Mouse (Mus musculus): ENCODE results near the gene Gabrg2.

Gabrg2 gene

DNA sequence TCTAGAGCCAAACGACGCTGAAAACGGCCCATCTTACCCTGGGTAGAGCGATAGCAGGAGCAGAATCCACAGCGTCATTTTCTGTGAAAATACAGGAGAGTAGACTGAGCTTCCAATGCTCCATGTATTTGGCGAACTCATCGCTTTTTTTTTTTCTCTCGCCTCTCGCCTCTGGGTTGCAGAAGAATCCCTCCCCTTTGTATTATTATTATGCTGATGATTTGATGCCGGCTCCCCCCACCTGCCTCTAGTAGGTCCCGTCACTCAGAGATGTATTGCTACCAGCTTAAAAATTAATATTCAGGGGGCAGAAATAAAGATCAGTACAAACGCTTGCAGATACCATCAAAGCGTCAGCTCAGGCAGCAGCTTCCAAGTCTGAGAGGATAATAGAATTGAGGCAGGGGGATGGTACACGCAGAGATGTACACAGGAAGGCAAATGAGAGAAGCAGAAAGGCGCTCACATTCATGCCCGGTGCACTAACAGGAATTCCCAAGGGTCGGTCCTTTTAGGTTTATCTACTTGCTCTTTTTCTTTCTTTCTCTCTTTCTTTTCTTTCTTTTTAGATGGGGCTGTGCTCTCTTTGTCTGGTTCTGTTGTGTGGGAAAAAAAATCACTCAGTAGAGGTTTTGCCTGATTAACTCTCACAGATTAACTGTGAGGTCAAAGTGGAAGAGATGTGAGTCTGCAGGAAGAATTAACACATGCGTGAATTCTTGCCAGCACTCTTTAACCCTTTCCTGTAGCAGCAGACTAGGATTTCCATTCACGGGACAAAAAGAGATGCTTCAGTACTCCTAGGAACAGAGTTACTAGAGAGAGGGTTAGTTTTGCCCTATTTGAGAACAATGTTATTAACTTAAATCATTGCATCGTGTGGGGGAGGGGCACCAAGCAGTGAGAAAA lies at the start of gene Gabrg2:
Gene Gabrg2, minus strand, starts transcription at position 668 of the 909 bp plus-strand sequence.
- in situ Hi-C loops (cut with MboI, MseI) = no loop called here

DNA sequence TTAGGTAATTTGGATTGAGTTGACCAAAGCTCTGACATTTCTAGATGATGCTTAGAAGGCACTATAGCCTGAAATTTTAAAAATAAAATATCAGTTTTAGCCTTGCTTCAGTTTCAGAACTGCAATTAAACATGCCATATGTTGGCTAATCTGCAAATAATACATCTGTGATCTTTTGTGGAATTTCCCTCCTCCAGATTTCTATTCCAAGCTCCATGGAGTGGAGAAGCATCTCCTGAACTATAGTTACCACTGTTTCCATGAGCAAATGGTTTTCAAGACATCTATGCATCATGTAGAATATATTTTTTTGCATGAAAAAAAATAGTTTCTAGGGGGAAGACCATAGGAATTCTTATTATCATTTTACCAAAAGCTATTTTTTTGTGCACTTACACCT lies 47.5 kb upstream of the Gabrg2 start:
- in situ Hi-C loops (cut with MboI, MseI) = no loop called here

DNA sequence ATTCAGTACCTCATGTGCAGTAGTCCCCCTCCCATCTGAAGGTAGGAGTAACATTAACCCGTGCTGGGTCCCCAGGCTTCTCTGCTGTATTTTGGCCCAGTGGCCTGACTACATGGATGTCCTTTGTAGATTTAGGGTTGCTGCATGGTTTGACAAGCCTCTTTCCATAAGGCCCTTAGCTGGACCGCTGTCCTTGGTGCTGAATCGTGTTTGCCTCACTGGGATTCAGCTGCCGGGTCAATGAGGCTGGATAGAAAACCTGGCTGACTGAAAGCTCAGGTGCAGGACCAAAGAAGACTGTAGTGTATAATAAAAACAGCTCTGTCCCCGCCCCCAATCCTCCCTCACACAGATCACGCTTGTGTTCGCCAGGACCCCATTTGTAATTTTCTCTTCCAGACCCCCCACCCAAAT lies 1.2 kb downstream of the Gabrg2 start:
- in situ Hi-C loops (cut with MboI, MseI) = no loop called here

DNA sequence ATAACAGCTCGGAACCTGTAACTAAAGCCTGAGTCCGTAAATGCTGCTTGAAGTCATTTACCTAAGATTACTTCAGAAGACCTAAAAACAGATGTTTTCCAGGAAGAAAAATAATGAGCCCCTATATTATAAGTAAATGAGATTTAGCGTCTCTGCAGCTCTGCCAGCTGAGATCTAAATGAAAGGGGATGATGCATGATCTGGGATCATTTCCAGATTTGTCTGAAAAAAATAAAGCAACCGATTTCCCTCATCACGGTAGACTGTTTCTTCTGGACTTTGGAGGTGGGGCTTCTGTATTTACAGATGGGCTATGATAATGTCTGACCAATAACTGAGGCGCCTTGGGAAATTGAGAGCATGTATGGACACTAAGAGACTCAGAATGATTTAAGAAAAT lies 20.5 kb downstream of the Gabrg2 start:
- in situ Hi-C loops (cut with MboI, MseI) = no loop called here

DNA sequence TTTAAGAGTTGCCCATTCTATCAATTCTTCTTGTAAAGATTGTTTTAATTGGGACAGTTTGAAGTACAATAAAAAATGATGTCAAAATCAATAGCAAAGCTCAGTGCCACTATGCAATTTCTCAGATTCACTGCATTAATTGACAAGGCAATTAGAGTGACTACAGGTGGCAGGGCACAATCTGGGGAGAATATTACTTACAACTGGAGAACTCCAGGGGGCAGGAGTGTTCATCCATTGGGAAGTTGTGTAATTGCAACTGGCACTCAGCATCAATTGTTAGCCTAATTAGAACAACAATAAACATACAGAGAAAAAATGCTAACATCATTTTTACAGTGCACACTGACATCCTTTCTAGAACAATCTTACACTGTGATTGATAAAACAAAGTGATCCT lies 32.1 kb downstream of the Gabrg2 start:
- in situ Hi-C loops (cut with MboI, MseI) = no loop called here

DNA sequence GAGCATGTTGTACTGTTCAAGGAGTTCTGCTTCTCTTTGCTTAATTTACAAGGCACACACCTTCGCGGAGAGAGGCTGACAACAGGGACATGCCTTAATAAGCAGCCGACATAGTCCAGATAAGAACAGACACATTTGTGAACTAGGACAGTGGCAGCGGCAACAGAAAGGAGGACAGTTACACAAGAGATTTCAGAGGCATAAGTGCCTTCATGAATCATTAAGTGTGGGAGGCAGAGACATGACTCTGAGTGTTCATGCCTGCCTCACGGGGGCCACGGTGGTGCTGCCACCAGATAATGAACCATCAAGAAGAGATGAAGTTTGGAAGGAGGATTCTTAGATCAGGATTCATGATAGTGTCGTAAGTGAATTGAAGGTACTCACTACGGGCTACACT lies 38.0 kb downstream of the Gabrg2 start:
- in situ Hi-C loops (cut with MboI, MseI) = no loop called here

DNA sequence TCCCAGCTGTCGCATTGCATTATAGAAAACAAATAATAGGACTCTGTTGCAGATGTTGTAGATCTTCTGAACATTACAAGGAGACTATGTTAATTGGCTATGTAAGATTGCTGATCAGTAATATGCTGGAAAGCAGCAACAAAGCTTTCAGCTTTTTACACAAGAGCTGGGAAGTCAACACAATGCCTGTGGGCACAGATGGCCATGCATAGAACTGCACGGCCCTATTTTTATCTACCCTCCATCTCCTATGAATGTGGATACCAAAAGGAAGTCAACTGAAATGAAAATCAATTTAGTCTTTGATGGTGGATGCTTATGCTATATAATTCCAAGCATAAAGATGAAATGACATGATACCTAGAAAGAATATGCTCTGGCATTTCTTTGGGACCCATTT lies 47.1 kb downstream of the Gabrg2 start:
- in situ Hi-C loops (cut with MboI, MseI) = no loop called here

DNA sequence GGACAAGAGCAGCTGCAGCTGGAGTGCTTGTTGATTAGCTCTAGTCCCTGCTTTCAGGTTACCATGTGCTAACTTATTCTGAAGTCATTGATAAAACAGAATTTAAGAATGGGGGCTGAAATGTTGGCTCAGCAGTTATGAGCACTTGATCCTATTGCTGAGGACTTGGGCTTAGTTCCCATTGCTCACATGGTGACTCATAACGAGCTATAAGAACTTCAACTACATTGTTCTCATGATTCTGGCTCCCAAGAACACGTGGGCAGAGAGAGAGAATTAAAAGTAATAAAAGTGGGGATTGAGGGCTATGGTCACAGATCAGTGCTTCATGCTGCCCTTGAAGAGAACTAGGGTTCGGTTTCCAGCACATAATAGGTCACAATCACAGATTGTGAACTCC lies 48.8 kb downstream of the Gabrg2 start:
- in situ Hi-C loops (cut with MboI, MseI) = no loop called here

DNA sequence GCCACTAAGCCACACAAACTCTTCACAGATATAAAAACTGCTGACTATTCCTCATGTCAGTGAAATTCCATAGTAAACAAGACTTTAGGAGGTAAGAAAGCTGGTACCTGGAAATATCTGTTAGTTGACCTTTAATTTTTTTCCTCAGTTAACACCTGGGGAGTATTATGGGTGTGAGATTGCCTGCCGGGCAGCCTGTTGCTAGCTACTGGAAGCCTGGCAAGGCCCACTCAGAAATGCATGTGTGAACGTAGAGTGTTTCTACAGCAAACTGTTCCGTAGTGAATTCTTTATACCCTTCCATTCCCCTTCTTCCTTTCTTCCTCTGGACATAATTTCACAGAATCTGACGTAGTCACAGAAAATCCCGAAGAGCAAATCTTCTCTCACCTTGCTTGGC lies 55.2 kb downstream of the Gabrg2 start:
- in situ Hi-C loops (cut with MboI, MseI) = no loop called here

DNA sequence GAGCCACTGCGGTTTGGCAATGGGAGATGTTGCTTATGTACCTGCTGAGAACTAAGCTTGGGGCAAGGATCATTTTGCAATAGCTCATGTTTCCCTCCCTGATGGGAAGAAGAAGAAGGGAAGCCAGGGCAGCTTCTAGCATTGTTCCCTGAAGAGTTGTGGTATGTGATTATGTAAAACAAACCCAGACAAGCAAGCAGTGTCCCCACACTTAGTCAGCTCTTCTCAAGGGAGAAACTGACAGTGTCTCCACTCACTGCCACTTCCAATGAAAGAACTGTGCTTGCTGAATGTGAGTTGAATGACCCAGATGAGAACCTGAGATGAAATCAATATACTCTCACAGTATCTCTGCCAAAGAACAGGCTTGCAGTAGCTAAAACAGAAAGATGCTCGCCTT lies 62.7 kb downstream of the Gabrg2 start:
- in situ Hi-C loops (cut with MboI, MseI) = no loop called here

DNA sequence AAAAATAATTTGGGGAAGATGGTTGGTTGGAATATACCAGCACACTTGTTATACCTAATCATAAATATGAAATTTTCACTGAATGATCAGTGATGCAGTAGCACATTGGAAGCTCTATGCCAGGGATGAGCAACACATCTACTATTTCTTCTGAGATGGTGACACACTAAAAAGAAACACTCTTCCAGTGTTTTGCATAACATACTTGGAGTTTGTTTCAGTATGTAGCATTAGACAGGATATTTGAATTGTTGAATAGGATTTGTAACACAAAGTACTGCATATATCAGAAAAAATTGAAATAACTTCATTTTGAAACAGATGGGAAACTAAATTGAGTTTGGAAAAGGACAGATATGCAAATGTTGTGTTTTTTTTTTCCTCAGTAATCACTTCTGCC lies 81.8 kb downstream of the Gabrg2 start:
- in situ Hi-C loops (cut with MboI, MseI) = no loop called here

DNA sequence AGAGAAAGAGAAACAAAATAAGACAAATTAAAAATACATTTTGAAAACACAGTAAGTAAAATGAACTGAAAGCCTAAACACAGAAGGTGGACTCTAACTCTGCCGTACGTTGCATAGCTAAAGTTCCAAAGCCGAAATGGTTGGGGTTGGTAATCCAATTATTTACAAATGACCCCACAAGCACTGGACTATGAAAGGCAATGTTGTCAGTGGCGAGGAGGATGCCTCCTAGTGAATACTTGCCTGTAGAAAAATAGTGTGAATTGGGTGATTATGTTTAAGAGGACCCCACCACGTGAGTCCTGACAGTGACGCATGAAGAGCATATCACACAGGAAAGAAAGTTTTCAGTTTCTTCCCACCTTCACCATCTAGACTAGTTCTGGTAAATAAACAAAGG lies 86.6 kb downstream of the Gabrg2 start:
- in situ Hi-C loops (cut with MboI, MseI) = no loop called here

DNA sequence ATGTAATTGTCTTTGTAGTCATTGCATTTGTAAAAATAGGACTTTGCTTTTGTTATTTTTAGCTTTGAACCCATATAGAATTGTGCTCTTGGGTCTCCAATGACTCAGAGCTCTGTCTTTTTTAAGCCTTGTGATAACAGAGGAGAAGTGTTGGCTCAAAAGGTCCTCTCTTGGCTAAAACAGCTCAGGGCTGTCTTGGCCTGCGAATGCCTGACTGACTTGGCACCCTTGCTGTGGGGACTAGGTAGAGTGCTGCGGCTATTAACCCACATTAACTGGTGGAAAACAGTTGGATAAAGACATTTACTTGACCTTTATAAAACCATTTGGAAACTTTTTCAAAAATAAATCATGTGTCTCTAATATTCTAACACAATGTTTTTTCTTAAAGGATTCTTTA lies 97.0 kb downstream of the Gabrg2 start:
- in situ Hi-C loops (cut with MboI, MseI) = no loop called here
